Mouse (Mus musculus): ENCODE measurements around the gene Egf. TPM values are rescaled to one million over a fixed set of nuclear protein-coding genes. Genes with fewer than 3 reads are reported as not detected.
A peak's percentile ranks its signal among the peaks of the same experiment; 100 is the strongest.

Gene Egf
- polyA plus RNA-seq, 1 experiment = 4.1 TPM

DNA sequence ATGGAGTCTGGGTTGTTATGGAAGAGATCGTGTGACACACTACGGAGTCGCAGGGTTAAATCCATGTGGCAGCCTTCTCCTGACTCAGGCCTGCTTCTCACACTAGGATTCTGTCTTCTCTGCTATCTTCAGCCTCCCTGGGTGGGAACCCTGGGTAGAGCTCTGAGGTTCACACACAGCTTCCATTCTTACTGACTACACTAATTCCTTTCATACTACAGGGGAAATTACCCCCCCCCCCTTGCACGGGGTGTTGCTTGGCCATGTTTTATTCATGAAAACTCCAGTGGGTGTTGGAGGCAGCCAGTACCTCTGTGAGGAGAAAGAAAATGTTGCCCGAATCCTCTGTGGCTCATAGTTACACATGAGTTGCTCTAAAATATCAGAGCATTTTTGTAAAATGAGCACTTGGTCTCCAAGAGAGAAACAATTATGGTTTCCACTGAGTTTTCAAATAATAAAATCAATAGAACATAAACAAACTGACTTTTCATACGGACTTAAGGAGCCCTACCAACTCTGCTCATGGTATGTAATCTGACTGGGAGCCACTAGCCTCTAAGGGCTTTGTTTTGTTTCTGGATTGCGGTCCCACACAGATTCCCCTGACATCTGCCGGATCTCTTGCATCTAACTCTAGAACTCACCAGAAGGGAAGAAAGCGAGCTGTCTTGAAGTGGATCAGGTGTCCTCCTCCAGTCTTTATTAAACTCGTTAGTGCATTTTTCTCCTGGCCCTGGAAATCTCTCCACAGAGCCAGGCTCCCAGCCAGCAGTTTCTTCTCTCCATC, 114.7 kb downstream of the Egf start:
- Histone ChIP-seq H3K27ac (ENCODE audit: control insufficient read depth, insufficient read depth, low read length) (no peak overlapping the region), H3K4me1 (replicated peaks; ENCODE audit: control insufficient read depth, insufficient read depth, low read length) (peaks cover 2% of the 10 kb centered on the region), H3K4me3 (ENCODE audit: control insufficient read depth, insufficient read depth, low read length) (no peak overlapping the region), H3K27me3 (ENCODE audit: control insufficient read depth, insufficient read depth, low read length) (no peaks in the 10 kb centered on the region), H3K36me3 (ENCODE audit: control insufficient read depth, insufficient read depth, low read length) (no peaks in the 10 kb centered on the region)
- no peak for DNase-seq
- 92% methylated on average over 10 of the region's 10 CpGs for WGBS
- TF ChIP-seq CTCF (IDR thresholded peaks at IDR 0.05; ENCODE audit: borderline replicate concordance, control insufficient read depth, extremely low read depth, insufficient read depth, low read length, poor library complexity) = no peak
- no peak for TF ChIP-seq POLR2A (IDR thresholded peaks at IDR 0.05; ENCODE audit: control insufficient read depth, extremely low read depth, insufficient read depth, low read length, poor library complexity)

DNA sequence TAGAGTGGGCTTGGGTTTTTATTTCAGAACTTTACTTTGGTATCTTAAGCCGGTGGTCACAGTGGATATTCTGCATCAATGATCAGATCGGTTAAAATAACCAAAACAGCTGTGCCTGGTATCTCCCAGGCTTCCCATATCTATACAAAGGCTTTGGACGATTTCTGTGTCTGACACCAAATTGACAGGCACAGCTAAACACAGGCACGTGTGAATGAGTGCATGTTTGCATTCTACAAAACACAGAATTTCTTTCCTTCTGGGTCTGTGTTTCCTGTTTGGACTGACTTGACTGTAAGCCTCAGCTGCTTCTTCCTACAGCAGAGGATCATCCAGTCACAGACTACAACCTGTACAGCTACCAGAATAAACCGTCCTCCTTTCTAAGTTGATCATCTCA, 115.4 kb downstream of the Egf start:
- DNase-seq = no peak
- TF ChIP-seq POLR2A (IDR thresholded peaks at IDR 0.05; ENCODE audit: control insufficient read depth, extremely low read depth, insufficient read depth, low read length, poor library complexity) (no peak), CTCF (IDR thresholded peaks at IDR 0.05; ENCODE audit: borderline replicate concordance, control insufficient read depth, extremely low read depth, insufficient read depth, low read length, poor library complexity) (no peak)
- 76% methylated on average over 5 of the region's 5 CpGs for WGBS
- Histone ChIP-seq H3K27ac (ENCODE audit: control insufficient read depth, insufficient read depth, low read length) (no peak overlapping the region), H3K36me3 (ENCODE audit: control insufficient read depth, insufficient read depth, low read length) (no peaks in the 10 kb centered on the region), H3K27me3 (ENCODE audit: control insufficient read depth, insufficient read depth, low read length) (no peaks in the 10 kb centered on the region), H3K4me1 (replicated peaks; ENCODE audit: control insufficient read depth, insufficient read depth, low read length) (peaks cover 2% of the 10 kb centered on the region), H3K4me3 (ENCODE audit: control insufficient read depth, insufficient read depth, low read length) (no peak overlapping the region)

DNA sequence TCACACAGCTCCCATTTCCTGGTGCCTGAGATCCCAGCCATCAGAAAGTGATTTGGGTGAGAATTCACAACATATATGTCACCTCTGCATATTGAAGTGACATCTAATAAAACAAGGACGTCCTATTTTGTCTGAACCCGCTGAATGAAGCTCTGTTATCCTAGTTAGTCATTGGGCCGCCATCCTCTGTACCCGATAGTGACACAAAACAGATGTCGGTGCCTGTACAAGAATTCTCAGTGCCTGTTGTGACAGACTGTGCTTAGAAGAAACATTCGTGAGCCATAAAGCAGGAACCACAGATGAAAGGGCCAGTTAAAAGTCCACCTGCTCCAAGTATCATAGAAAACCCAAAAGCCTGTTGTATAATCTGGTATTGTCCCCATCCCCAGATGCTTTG, 117.7 kb downstream of the Egf start:
- TF ChIP-seq POLR2A (IDR thresholded peaks at IDR 0.05; ENCODE audit: control insufficient read depth, extremely low read depth, insufficient read depth, low read length, poor library complexity) (no peak), CTCF (IDR thresholded peaks at IDR 0.05; ENCODE audit: borderline replicate concordance, control insufficient read depth, extremely low read depth, insufficient read depth, low read length, poor library complexity) (no peak)
- H3K4me3 ChIP-seq (ENCODE audit: control insufficient read depth, insufficient read depth, low read length) = no peak overlapping the region
- H3K4me1 ChIP-seq (replicated peaks; ENCODE audit: control insufficient read depth, insufficient read depth, low read length) = peaks cover 2% of the 10 kb centered on the region
- H3K27me3 ChIP-seq (ENCODE audit: control insufficient read depth, insufficient read depth, low read length) = no peaks in the 10 kb centered on the region
- no peak overlapping the region for H3K27ac ChIP-seq (ENCODE audit: control insufficient read depth, insufficient read depth, low read length)
- H3K36me3 ChIP-seq (ENCODE audit: control insufficient read depth, insufficient read depth, low read length) = no peaks in the 10 kb centered on the region
- DNase-seq = no peak
- 96% methylated on average over 6 of the region's 6 CpGs for WGBS

DNA sequence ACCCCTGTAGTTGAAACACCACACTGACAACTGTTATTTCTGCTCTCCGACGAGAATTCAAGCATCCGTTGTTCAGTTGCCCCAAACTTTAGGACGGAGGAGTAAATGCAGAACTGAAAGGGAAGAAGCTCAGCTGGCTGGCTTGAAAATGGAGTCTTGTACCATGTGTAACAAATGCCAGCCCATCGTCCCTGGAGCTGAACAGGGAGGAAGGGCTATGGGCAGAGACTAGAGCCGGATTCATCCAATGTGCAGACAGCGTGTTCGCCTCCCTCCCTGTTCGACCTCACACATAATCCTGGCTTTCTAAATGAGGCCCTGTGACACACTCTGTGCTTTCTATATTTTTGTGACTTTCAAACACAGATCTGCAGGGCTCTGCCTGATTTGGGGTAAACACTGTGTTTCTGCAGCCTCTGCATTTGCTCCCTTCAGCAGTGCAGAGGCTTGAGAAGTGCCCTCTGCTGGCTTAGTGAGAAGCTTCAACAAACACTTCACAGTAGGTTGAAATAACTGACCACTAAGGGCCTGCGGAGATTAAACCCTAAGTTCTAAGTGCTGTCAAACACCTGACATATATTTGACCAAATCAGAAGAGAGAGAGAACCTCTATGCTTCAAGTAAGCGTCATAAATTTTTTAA, 120.7 kb downstream of the Egf start:
- Histone ChIP-seq H3K4me3 (ENCODE audit: control insufficient read depth, insufficient read depth, low read length) (no peak overlapping the region), H3K27me3 (ENCODE audit: control insufficient read depth, insufficient read depth, low read length) (no peaks in the 10 kb centered on the region), H3K36me3 (ENCODE audit: control insufficient read depth, insufficient read depth, low read length) (no peaks in the 10 kb centered on the region), H3K4me1 (replicated peaks; ENCODE audit: control insufficient read depth, insufficient read depth, low read length) (no peaks in the 10 kb centered on the region), H3K27ac (ENCODE audit: control insufficient read depth, insufficient read depth, low read length) (no peak overlapping the region)
- peak; percentile 37 for DNase-seq
- WGBS = 94% methylated on average over 11 of the region's 11 CpGs
- TF ChIP-seq POLR2A (IDR thresholded peaks at IDR 0.05; ENCODE audit: control insufficient read depth, extremely low read depth, insufficient read depth, low read length, poor library complexity) (no peak), CTCF (IDR thresholded peaks at IDR 0.05; ENCODE audit: borderline replicate concordance, control insufficient read depth, extremely low read depth, insufficient read depth, low read length, poor library complexity) (no peak)

DNA sequence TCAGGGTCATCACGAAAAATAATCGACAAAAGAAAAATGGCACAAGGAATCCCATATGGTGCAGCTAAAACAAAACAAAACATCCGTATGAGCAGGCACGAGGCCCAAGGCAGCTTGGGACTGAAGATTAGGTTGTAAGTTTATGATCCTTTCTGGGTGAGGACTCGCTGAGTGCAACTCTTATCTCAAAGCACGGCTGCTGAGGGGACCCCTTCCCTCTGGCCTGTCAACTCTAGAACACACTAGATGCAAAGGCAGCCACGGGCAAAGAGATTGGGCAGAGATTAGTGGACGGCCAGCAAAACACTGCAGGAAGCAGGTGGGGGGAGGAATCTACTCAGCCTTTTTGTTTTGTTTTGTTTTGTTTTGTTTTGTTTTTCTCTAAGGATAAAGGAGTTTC, 121.6 kb downstream of the Egf start:
- TF ChIP-seq CTCF (IDR thresholded peaks at IDR 0.05; ENCODE audit: borderline replicate concordance, control insufficient read depth, extremely low read depth, insufficient read depth, low read length, poor library complexity) (no peak), POLR2A (IDR thresholded peaks at IDR 0.05; ENCODE audit: control insufficient read depth, extremely low read depth, insufficient read depth, low read length, poor library complexity) (no peak)
- WGBS = 90% methylated on average over 8 of the region's 8 CpGs
- Histone ChIP-seq H3K4me1 (replicated peaks; ENCODE audit: control insufficient read depth, insufficient read depth, low read length) (no peaks in the 10 kb centered on the region), H3K36me3 (ENCODE audit: control insufficient read depth, insufficient read depth, low read length) (no peaks in the 10 kb centered on the region), H3K4me3 (ENCODE audit: control insufficient read depth, insufficient read depth, low read length) (no peak overlapping the region), H3K27me3 (ENCODE audit: control insufficient read depth, insufficient read depth, low read length) (no peaks in the 10 kb centered on the region), H3K27ac (ENCODE audit: control insufficient read depth, insufficient read depth, low read length) (no peak overlapping the region)
- DNase-seq = no peak

DNA sequence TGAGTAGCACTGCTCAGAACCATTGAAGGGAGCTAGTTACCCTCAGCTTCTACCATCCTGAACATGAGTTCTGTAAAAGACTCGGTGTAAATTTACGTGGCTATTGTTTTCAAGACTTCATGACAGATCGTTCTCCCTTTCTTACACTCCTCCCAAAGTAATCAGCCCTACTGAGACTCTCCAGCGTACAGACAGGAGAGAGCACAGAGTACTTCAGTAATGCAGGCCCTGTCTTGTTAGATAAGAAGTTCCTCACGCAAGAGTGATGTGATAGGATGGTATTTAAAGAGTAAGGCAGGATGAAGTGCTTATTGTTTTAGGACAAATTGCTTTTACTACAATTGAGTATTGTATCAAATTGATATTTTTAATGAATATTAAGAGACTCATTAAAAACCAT, 123.3 kb downstream of the Egf start:
- no peaks in the 10 kb centered on the region for H3K36me3 ChIP-seq (ENCODE audit: control insufficient read depth, insufficient read depth, low read length)
- TF ChIP-seq CTCF (IDR thresholded peaks at IDR 0.05; ENCODE audit: borderline replicate concordance, control insufficient read depth, extremely low read depth, insufficient read depth, low read length, poor library complexity) (no peak), POLR2A (IDR thresholded peaks at IDR 0.05; ENCODE audit: control insufficient read depth, extremely low read depth, insufficient read depth, low read length, poor library complexity) (no peak)
- no peak overlapping the region for H3K27ac ChIP-seq (ENCODE audit: control insufficient read depth, insufficient read depth, low read length)
- H3K27me3 ChIP-seq (ENCODE audit: control insufficient read depth, insufficient read depth, low read length) = no peaks in the 10 kb centered on the region
- 98% methylated on average over 5 of the region's 5 CpGs for WGBS
- no peak for DNase-seq
- H3K4me3 ChIP-seq (ENCODE audit: control insufficient read depth, insufficient read depth, low read length) = no peak overlapping the region
- H3K4me1 ChIP-seq (replicated peaks; ENCODE audit: control insufficient read depth, insufficient read depth, low read length) = no peaks in the 10 kb centered on the region
